Mouse (Mus musculus) MEL (cell line): ENCODE results near the gene Usf2. TPM values are rescaled to one million over a fixed set of nuclear protein-coding genes. Genes with fewer than 3 reads are reported as not detected.

ENCODE experiments used
- DNase-seq: peaks from one replicate; pipeline ENCODE4 v3.0.0; 2011; ENCODE audit warnings: low read depth, low spot score
- H3K27ac ChIP-seq: 2 replicates; pipeline ENCODE4 v1.5.1; 2012; ENCODE audit warnings: low read depth, mild to moderate bottlenecking, control low read depth, low read length, moderate library complexity; ENCODE audit not compliant: control insufficient read depth
- H3K27me3 ChIP-seq, 2 experiments: fragments of 150-350 bp in 1 of 2; sonication (generic) in 1 of 2; 2 replicates each; pipeline ENCODE4 v1.6.1; 2012; ENCODE audit warnings: low read length in 2 of 2, mild to moderate bottlenecking in 2 of 2, improper control_type of control experiment in 1 of 2, moderate library complexity in 1 of 2; ENCODE audit not compliant: insufficient read depth in 2 of 2, control insufficient read depth in 1 of 2
- H3K36me3 ChIP-seq, 2 experiments: 2 replicates each; pipeline ENCODE4 v1.6.1; 2012 to 2014; ENCODE audit warnings: low read length in 2 of 2, improper control_type of control experiment in 1 of 2, inconsistent platforms in 1 of 2, mild to moderate bottlenecking in 1 of 2; ENCODE audit not compliant: insufficient read depth in 2 of 2, control insufficient read depth in 1 of 2
- H3K4me1 ChIP-seq, 2 experiments: fragments of 150-350 bp in 1 of 2; sonication (generic) in 1 of 2; 2 replicates each; pipeline ENCODE4 v1.6.1; 2012; ENCODE audit warnings: low read length in 2 of 2, improper control_type of control experiment in 1 of 2, mild to moderate bottlenecking in 1 of 2; ENCODE audit not compliant: insufficient read depth in 2 of 2, control insufficient read depth in 1 of 2
- H3K4me3 ChIP-seq, 2 experiments: fragments of 150-350 bp in 1 of 2; sonication (generic) in 1 of 2; 2 replicates each; pipeline ENCODE4 v1.5.1; 2012; ENCODE audit warnings: low read depth in 2 of 2, low read length in 2 of 2, mild to moderate bottlenecking in 2 of 2, moderate library complexity in 2 of 2, control low read depth in 1 of 2, improper control_type of control experiment in 1 of 2; ENCODE audit not compliant: control insufficient read depth in 1 of 2, insufficient read depth in 1 of 2
- H3K79me2 ChIP-seq: 2 replicates; pipeline ENCODE4 v1.6.1; 2012; ENCODE audit warnings: mild to moderate bottlenecking, low read length, moderate library complexity; ENCODE audit not compliant: control insufficient read depth, poor library complexity, insufficient read depth
- H3K9ac ChIP-seq: 2 replicates; pipeline ENCODE4 v1.6.1; 2012; ENCODE audit warnings: low read depth, mild to moderate bottlenecking, control low read depth, low read length, moderate library complexity; ENCODE audit not compliant: control insufficient read depth, poor library complexity, severe bottlenecking
- H3K9me3 ChIP-seq: fragments of 150-350 bp; sonication (generic); replicated peaks from 2 replicates; pipeline ENCODE4 v1.6.1; 2012; ENCODE audit warnings: mild to moderate bottlenecking, low read length, improper control_type of control experiment, moderate library complexity; ENCODE audit not compliant: insufficient read depth
- BHLHE40 ChIP-seq: IDR thresholded peaks from 2 replicates; pipeline ENCODE4 v1.6.1; 2012; ENCODE audit warnings: low read depth, mild to moderate bottlenecking, inconsistent platforms, low read length, improper control_type of control experiment, borderline replicate concordance
- CHD1 ChIP-seq: IDR thresholded peaks from 2 replicates; pipeline ENCODE4 v1.6.1; 2012; ENCODE audit warnings: low read depth, mild to moderate bottlenecking, inconsistent platforms, low read length, improper control_type of control experiment
- CHD2 ChIP-seq: IDR thresholded peaks from 2 replicates; pipeline ENCODE4 v1.6.1; 2011; ENCODE audit warnings: low read length, improper control_type of control experiment
- CTCF ChIP-seq, 3 experiments: IDR thresholded peaks in 2 of 3; conservative IDR thresholded peaks in 1 of 3; 2 replicates each; pipeline ENCODE4 v1.5.1; 2011 to 2012; ENCODE audit warnings: low read length in 3 of 3, low read depth in 2 of 3, mild to moderate bottlenecking in 2 of 3, improper control_type of control experiment in 1 of 3, inconsistent platforms in 1 of 3, mixed read lengths in 1 of 3, moderate library complexity in 1 of 3; ENCODE audit not compliant: control insufficient read depth in 1 of 3, insufficient read depth in 1 of 3, poor library complexity in 1 of 3, severe bottlenecking in 1 of 3
- E2F4 ChIP-seq: IDR thresholded peaks from 2 replicates; pipeline ENCODE4 v1.6.1; 2011; ENCODE audit warnings: low read depth, low read length, improper control_type of control experiment, borderline replicate concordance
- ELF1 ChIP-seq: IDR thresholded peaks from 2 replicates; pipeline ENCODE4 v1.6.1; 2014; ENCODE audit warnings: low read depth, mild to moderate bottlenecking, inconsistent platforms, low read length, improper control_type of control experiment, moderate library complexity
- GABPA ChIP-seq: IDR thresholded peaks from 2 replicates; pipeline ENCODE4 v1.6.1; 2012; ENCODE audit warnings: low read depth, mild to moderate bottlenecking, inconsistent platforms, low read length, improper control_type of control experiment, moderate library complexity
- MAFK ChIP-seq: IDR thresholded peaks from 2 replicates; pipeline ENCODE4 v1.6.1; 2011; ENCODE audit warnings: low read depth, mild to moderate bottlenecking, low read length, improper control_type of control experiment, borderline replicate concordance
- MEF2A ChIP-seq: IDR thresholded peaks from 2 replicates; pipeline ENCODE4 v1.6.1; 2014; ENCODE audit warnings: low read depth, mild to moderate bottlenecking, inconsistent platforms, low read length, improper control_type of control experiment; ENCODE audit not compliant: poor library complexity, insufficient replicate concordance, severe bottlenecking; ENCODE audit errors: extremely low read depth
- MXI1 ChIP-seq: IDR thresholded peaks from 2 replicates; pipeline ENCODE4 v1.6.1; 2011; ENCODE audit warnings: mild to moderate bottlenecking, low read depth, low read length, improper control_type of control experiment
- MYB ChIP-seq: IDR thresholded peaks from 2 replicates; pipeline ENCODE4 v1.6.1; 2011; ENCODE audit warnings: mild to moderate bottlenecking, low read depth, low read length, improper control_type of control experiment
- NELFE ChIP-seq: IDR thresholded peaks from 2 replicates; pipeline ENCODE4 v1.6.1; 2011; ENCODE audit warnings: low read depth, low read length, improper control_type of control experiment
- POLR2A ChIP-seq, 2 experiments: IDR thresholded peaks; 2 replicates each; pipeline ENCODE4 v1.6.1; 2011 to 2012; ENCODE audit warnings: low read length in 2 of 2, mild to moderate bottlenecking in 2 of 2, control low read depth in 1 of 2, improper control_type of control experiment in 1 of 2, low read depth in 1 of 2, moderate library complexity in 1 of 2; ENCODE audit not compliant: control insufficient read depth in 1 of 2, insufficient read depth in 1 of 2, poor library complexity in 1 of 2
- POLR2AphosphoS2 ChIP-seq: IDR thresholded peaks from 2 replicates; pipeline ENCODE4 v1.6.1; 2011; ENCODE audit warnings: low read length, improper control_type of control experiment
- RCOR1 ChIP-seq: IDR thresholded peaks from 2 replicates; pipeline ENCODE4 v1.6.1; 2012; ENCODE audit warnings: low read depth, mild to moderate bottlenecking, inconsistent platforms, low read length, improper control_type of control experiment
- SMC3 ChIP-seq: IDR thresholded peaks from 2 replicates; pipeline ENCODE4 v1.6.1; 2011; ENCODE audit warnings: low read depth, low read length, improper control_type of control experiment
- TCF12 ChIP-seq: IDR thresholded peaks from 2 replicates; pipeline ENCODE4 v1.6.1; 2014; ENCODE audit warnings: low read depth, mild to moderate bottlenecking, inconsistent platforms, low read length, improper control_type of control experiment, moderate library complexity
- USF1 ChIP-seq: IDR thresholded peaks from 2 replicates; pipeline ENCODE4 v1.6.1; 2014; ENCODE audit warnings: low read depth, mild to moderate bottlenecking, inconsistent platforms, low read length, improper control_type of control experiment, moderate library complexity
- ZC3H11A ChIP-seq: IDR thresholded peaks from 2 replicates; pipeline ENCODE4 v1.6.1; 2012; ENCODE audit warnings: low read depth, mild to moderate bottlenecking, inconsistent platforms, low read length, improper control_type of control experiment
- ZMIZ1 ChIP-seq: IDR thresholded peaks from 2 replicates; pipeline ENCODE4 v1.6.1; 2012; ENCODE audit warnings: low read depth, mild to moderate bottlenecking, inconsistent platforms, low read length, improper control_type of control experiment, moderate library complexity
- ZNF384 ChIP-seq: IDR thresholded peaks from 2 replicates; pipeline ENCODE4 v1.6.1; 2012; ENCODE audit warnings: low read depth, mild to moderate bottlenecking, inconsistent platforms, low read length, improper control_type of control experiment
- polyA plus RNA-seq, 2 experiments: library from polyadenylated mRNA; stranded (reverse) in 1 of 2; unstranded in 1 of 2; fragments of >175 nt in 1 of 2; fragments of >200 nt in 1 of 2; gene quantifications; 2 replicates each; pipeline versions ENCODE4 v1.2.1 to v1.2.4; 2012; ENCODE audit warnings: low replicate concordance in 2 of 2, low read depth in 1 of 2; ENCODE audit not compliant: insufficient read length in 2 of 2, insufficient read depth in 1 of 2, missing spikeins in 1 of 2
- total RNA-seq: library from RNA; depleted of rRNA; stranded (reverse); fragments of 300-350 nt; gene quantifications from 2 replicates; pipeline ENCODE4 v1.2.3, GENCODE M21; 2012

Usf2 gene
- total and polyA plus RNA-seq, 3 experiments: 43.0 to 144 TPM; not detected in 1

GRCm38 (mm10) chr7:30966657-30967056 is 10.1 kb upstream of the Usf2 start:
- no peaks in the 10 kb centered on the region for H3K4me1 ChIP-seq
- H3K36me3 ChIP-seq: no peaks in the 10 kb centered on the region
- TF ChIP-seq MXI1: no peak
- no peak for TF ChIP-seq MYB
- no peak for TF ChIP-seq RCOR1
- H3K27ac ChIP-seq: no peak overlapping the region
- no peak overlapping the region for H3K9ac ChIP-seq
- H3K4me3 ChIP-seq: no peak overlapping the region
- H3K27me3 ChIP-seq: peaks cover 0 to 3% of the 10 kb centered on the region in 2 experiments; a peak in 3 of 4 replicates
- DNase-seq: no peak
- H3K9me3 ChIP-seq: no peaks in the 10 kb centered on the region
- H3K79me2 ChIP-seq: no peaks in the 10 kb centered on the region

GRCm38 (mm10) chr7:30965677-30966076 is 9.1 kb upstream of the Usf2 start:
- H3K4me1 ChIP-seq: no peaks in the 10 kb centered on the region
- TF ChIP-seq CHD2 (no peak), POLR2A (IDR thresholded peaks at IDR 0.05; ENCODE audit: control insufficient read depth in 1 of 2, insufficient read depth in 1 of 2, low read depth in 1 of 2, low read length in 2 of 2, poor library complexity in 1 of 2) (no peak), CHD1 (no peak), MEF2A (no peak), SMC3 (no peak), BHLHE40 (no peak), ZMIZ1 (no peak), ZNF384 (no peak), USF1 (no peak), CTCF (IDR thresholded peaks at IDR 0.05 in 2 of 3, conservative IDR thresholded peaks at IDR 0.05 in 1 of 3; ENCODE audit: control insufficient read depth in 1 of 3, insufficient read depth in 1 of 3, low read depth in 2 of 3, low read length in 3 of 3, poor library complexity in 1 of 3, severe bottlenecking in 1 of 3) (no peak), TCF12 (no peak), MYB (no peak), GABPA (no peak), ELF1 (no peak), ZC3H11A (no peak), POLR2AphosphoS2 (no peak), NELFE (no peak), E2F4 (no peak), MAFK (no peak)
- DNase-seq: no peak
- no peak overlapping the region for H3K9ac ChIP-seq
- H3K27me3 ChIP-seq: peaks cover 0 to 3% of the 10 kb centered on the region in 2 experiments; a peak in 3 of 4 replicates
- no peaks in the 10 kb centered on the region for H3K9me3 ChIP-seq
- no peaks in the 10 kb centered on the region for H3K36me3 ChIP-seq
- no peak overlapping the region for H3K4me3 ChIP-seq
- no peaks in the 10 kb centered on the region for H3K79me2 ChIP-seq
- H3K27ac ChIP-seq: no peak overlapping the region
